Mouse (Mus musculus): ENCODE measurements at regions not wholly inside any gene's neighbourhood (a gene's known extent, or its start where the extent isn't known, plus 50 kb on each side); places are given as distances from the start of the nearest gene placed in this dataset.
A peak's percentile ranks its signal among the peaks of the same experiment; 100 is the strongest.

DNA sequence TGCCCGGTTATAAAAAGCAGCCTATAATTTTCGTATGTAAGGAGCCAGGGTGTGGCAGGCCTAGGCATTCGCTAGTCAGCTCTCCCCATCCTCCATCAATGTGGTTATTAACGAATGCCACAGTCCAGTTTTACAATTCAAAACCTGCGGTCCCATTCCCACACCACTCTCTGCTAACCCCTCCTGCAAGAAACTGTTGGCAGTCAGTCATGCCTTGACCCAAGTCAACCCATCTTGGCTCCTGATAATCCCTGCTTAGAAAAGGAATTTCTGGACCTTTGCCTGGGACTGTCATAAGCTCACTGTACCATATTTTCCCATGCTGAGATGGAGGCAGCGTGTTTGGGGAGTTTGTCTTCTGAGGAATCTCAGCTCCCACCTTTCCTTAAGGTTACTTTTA is 68.4 kb downstream of the Lao1 start:
- no peak overlapping the region for H3K4me3 ChIP-seq (ENCODE audit: low read length)
- no peaks in the 10 kb centered on the region for H3K36me3 ChIP-seq (ENCODE audit: insufficient read depth, low read length)
- no peaks in the 10 kb centered on the region for H3K27me3 ChIP-seq (ENCODE audit: insufficient read depth, low read length)
- no peak overlapping the region for H3K9ac ChIP-seq (replicated peaks; ENCODE audit: low read length)
- no peak for TF ChIP-seq CTCF (IDR thresholded peaks at IDR 0.05; ENCODE audit: low read depth)
- ATAC-seq, result no peak
- no peaks in the 10 kb centered on the region for H3K9me3 ChIP-seq (ENCODE audit: low read length)
- no peak for DNase-seq (ENCODE audit: low spot score)
- H3K4me1 ChIP-seq (ENCODE audit: insufficient read depth, low read length), result no peaks in the 10 kb centered on the region
- H3K4me2 ChIP-seq (ENCODE audit: low read depth, low read length), result no peak overlapping the region
- no peak overlapping the region for H3K27ac ChIP-seq
- 68% methylated on average over 6 of the region's 6 CpGs for WGBS

DNA sequence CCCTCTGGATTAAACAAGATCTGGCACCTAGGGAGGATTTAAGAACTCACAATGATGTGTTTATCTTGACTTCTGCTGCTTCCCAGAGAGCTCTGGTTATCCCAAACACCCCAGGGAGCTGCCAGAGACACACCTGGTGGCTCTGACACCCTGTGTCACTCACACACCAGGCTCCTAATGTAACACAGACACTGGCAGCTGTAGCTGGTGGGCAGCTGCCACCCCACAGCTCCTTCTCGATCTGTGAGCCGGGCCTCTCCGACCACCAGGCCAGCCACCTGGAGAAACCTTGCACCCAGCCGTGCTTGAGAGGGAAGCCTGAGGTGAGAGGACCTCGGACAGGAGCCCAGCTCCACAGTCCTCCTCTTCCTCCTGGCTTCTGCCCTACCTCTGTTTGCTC is 69.5 kb downstream of the Lao1 start:
- Histone ChIP-seq H3K4me2 (ENCODE audit: low read depth, low read length) (no peak overlapping the region), H3K4me3 (ENCODE audit: low read length) (no peak overlapping the region), H3K4me1 (ENCODE audit: insufficient read depth, low read length) (no peaks in the 10 kb centered on the region), H3K27ac (no peak overlapping the region), H3K9ac (replicated peaks; ENCODE audit: low read length) (no peak overlapping the region), H3K36me3 (ENCODE audit: insufficient read depth, low read length) (no peaks in the 10 kb centered on the region), H3K9me3 (ENCODE audit: low read length) (no peaks in the 10 kb centered on the region), H3K27me3 (ENCODE audit: insufficient read depth, low read length) (no peaks in the 10 kb centered on the region)
- ATAC-seq, result no peak
- TF ChIP-seq CTCF (IDR thresholded peaks at IDR 0.05; ENCODE audit: low read depth), result no peak
- WGBS, result 49% methylated on average over 5 of the region's 5 CpGs
- no peak for DNase-seq (ENCODE audit: low spot score)

DNA sequence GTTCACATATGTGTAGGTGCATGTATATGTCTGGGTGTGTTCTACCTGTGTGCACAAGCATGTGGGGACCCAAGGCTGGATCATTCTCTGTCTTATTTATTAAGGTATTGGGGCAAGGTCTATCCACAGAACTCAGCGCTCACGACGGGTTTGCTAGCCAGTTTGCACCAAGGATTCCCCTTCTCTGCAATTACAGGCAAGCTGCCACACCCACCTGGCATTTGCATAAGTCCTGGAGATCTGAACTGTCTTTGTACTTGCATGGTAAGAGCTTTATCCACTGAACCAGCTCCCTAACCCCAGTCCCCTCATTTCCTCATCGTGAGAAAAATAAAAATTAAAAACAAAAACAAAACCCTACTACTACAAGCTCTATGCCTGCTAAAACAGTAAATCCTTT is 71.6 kb downstream of the Lao1 start:
- no peak for DNase-seq (ENCODE audit: low spot score)
- no peak for ATAC-seq
- Histone ChIP-seq H3K4me3 (ENCODE audit: low read length) (no peak overlapping the region), H3K4me2 (ENCODE audit: low read depth, low read length) (no peak overlapping the region), H3K27ac (no peak overlapping the region), H3K36me3 (ENCODE audit: insufficient read depth, low read length) (no peaks in the 10 kb centered on the region), H3K9me3 (ENCODE audit: low read length) (no peaks in the 10 kb centered on the region), H3K4me1 (ENCODE audit: insufficient read depth, low read length) (no peaks in the 10 kb centered on the region), H3K9ac (replicated peaks; ENCODE audit: low read length) (no peak overlapping the region), H3K27me3 (ENCODE audit: insufficient read depth, low read length) (no peaks in the 10 kb centered on the region)
- TF ChIP-seq CTCF (IDR thresholded peaks at IDR 0.05; ENCODE audit: low read depth), result no peak
- 69% methylated on average over 4 of the region's 4 CpGs for WGBS

DNA sequence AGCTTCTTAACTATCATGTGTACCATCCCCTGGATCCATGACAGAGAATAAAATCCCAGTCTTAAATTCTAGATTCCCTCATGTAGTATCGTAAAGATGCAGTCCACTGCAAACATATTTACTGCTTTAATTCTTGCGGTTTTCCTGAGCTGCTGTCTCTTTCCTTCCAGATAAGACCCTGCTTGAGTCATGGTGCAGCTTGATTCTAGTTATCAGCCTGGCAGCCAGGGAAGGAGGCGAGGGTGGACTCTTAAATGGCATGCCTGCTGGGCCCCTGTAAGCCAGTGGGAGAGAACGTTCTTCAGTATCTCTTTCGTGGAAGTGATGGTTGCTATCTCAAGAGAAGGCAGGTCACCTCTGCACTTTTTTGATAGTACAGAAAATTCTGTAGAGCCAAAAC is 71.9 kb upstream of the Slc2a1 start:
- Histone ChIP-seq H3K9me3 (ENCODE audit: low read length) (no peaks in the 10 kb centered on the region), H3K27me3 (ENCODE audit: insufficient read depth, low read length) (no peaks in the 10 kb centered on the region), H3K4me1 (ENCODE audit: insufficient read depth, low read length) (no peaks in the 10 kb centered on the region), H3K36me3 (ENCODE audit: insufficient read depth, low read length) (no peaks in the 10 kb centered on the region), H3K4me2 (ENCODE audit: low read depth, low read length) (no peak overlapping the region), H3K27ac (no peak overlapping the region), H3K9ac (replicated peaks; ENCODE audit: low read length) (no peak overlapping the region), H3K4me3 (ENCODE audit: low read length) (no peak overlapping the region)
- WGBS, result 88% methylated on average over 5 of the region's 5 CpGs
- ATAC-seq, result no peak
- TF ChIP-seq CTCF (IDR thresholded peaks at IDR 0.05; ENCODE audit: low read depth), result no peak
- no peak for DNase-seq (ENCODE audit: low spot score)

DNA sequence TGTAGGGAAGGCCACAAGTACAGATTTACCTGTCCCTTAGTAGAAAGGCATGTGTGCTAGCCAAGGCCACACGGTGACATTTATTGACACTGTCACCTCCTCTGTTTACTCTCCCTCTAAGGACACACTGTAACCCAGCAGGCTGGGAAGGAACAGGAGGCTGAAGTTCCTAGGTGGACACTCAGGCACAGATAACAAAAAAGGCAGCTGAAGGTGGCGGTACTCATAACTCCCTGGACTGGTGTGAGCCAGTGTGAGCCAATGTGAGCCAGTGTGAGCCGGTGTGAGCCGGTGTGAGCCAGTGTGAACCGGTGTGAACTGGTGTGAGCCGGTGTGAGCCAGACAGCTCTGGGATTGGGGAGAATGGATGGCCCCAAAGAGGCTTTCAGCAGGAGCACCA is 68.5 kb upstream of the Slc2a1 start:
- Histone ChIP-seq H3K4me1 (ENCODE audit: insufficient read depth, low read length) (no peaks in the 10 kb centered on the region), H3K4me3 (ENCODE audit: low read length) (no peak overlapping the region), H3K36me3 (ENCODE audit: insufficient read depth, low read length) (no peaks in the 10 kb centered on the region), H3K4me2 (ENCODE audit: low read depth, low read length) (no peak overlapping the region), H3K9me3 (ENCODE audit: low read length) (no peaks in the 10 kb centered on the region), H3K27me3 (ENCODE audit: insufficient read depth, low read length) (no peaks in the 10 kb centered on the region), H3K27ac (no peak overlapping the region), H3K9ac (replicated peaks; ENCODE audit: low read length) (no peak overlapping the region)
- WGBS, result 86% methylated on average over 6 of the region's 6 CpGs
- ATAC-seq, result no peak
- no peak for TF ChIP-seq CTCF (IDR thresholded peaks at IDR 0.05; ENCODE audit: low read depth)
- no peak for DNase-seq (ENCODE audit: low spot score)

DNA sequence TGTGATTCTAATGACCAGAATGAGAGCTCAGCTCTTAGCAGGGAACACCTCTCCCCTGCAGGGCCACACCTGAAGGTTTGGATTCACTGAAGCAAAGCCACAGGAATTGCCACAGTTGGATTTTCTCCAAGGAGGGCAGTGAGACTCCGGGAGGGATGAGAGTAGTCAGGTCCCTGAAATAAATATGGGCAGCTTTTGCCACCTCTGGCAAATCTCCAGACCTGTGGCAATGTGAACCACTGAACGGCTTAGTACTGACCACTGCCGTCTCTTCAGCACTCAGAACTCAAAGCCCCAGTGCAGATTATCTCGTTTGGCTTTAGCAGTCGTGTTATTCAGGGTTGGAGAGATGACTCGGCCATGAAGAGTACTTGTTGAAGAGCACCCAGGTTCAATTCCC is 66.9 kb upstream of the Slc2a1 start:
- Histone ChIP-seq H3K36me3 (ENCODE audit: insufficient read depth, low read length) (no peaks in the 10 kb centered on the region), H3K4me3 (ENCODE audit: low read length) (no peak overlapping the region), H3K27ac (no peak overlapping the region), H3K4me1 (ENCODE audit: insufficient read depth, low read length) (no peaks in the 10 kb centered on the region), H3K27me3 (ENCODE audit: insufficient read depth, low read length) (no peaks in the 10 kb centered on the region), H3K9ac (replicated peaks; ENCODE audit: low read length) (no peak overlapping the region), H3K9me3 (ENCODE audit: low read length) (no peaks in the 10 kb centered on the region), H3K4me2 (ENCODE audit: low read depth, low read length) (no peak overlapping the region)
- no peak for DNase-seq (ENCODE audit: low spot score)
- ATAC-seq, result no peak
- TF ChIP-seq CTCF (IDR thresholded peaks at IDR 0.05; ENCODE audit: low read depth), result no peak
- 52% methylated on average over 6 of the region's 6 CpGs for WGBS

DNA sequence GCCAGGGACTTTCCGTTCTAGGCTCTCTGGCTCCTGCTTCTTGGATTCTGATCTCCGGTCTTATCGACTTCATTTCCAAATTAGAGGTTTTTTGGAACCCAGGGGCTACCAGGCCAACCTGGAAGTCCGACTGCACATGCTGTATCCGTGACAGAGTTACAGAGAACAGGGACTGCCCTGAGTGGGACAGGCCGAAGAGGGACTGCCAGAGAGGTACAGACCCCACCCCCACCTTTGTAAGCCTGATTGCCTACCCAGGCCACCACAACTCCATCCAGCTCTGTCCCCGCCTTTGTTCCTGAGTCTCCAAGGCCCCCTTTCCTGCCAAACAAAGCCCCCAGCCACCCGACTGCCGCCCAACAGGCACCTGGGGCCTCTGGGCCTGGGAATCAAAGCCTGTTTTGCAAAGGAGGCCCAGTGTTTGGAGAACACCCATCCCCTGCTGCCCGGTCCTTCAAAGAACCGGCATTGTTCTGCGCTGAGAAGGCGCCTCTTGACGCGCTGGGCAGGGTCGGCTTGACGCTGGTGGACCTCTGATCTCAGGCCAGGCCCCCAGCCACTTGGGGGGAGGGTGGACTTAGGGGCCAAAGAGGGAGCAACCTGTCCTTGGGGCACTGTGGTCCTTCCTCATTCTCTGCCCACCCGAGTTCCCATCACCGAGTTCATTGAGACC is 64.4 kb upstream of the Slc2a1 start:
- H3K9ac ChIP-seq (replicated peaks; ENCODE audit: low read length), result no peak overlapping the region
- H3K36me3 ChIP-seq (ENCODE audit: insufficient read depth, low read length), result no peaks in the 10 kb centered on the region
- ATAC-seq (peak; percentile 56; the same call in 1 of the 2 replicates), DNase-seq (ENCODE audit: low spot score) (no peak)
- no peak overlapping the region for H3K4me2 ChIP-seq (ENCODE audit: low read depth, low read length)
- H3K27me3 ChIP-seq (ENCODE audit: insufficient read depth, low read length), result no peaks in the 10 kb centered on the region
- 0 out of 2 replicates have a peak overlapping the region, but pooled peaks have one; percentile 34 for H3K27ac ChIP-seq
- no peaks in the 10 kb centered on the region for H3K4me1 ChIP-seq (ENCODE audit: insufficient read depth, low read length)
- no peak for TF ChIP-seq CTCF (IDR thresholded peaks at IDR 0.05; ENCODE audit: low read depth)
- no peaks in the 10 kb centered on the region for H3K9me3 ChIP-seq (ENCODE audit: low read length)
- 38% methylated on average over 19 of the region's 19 CpGs for WGBS
- H3K4me3 ChIP-seq (ENCODE audit: low read length), result no peak overlapping the region

All from hindbrain, postnatal 0 days (tissue).